Mouse (Mus musculus) adrenal gland, postnatal 14 days (tissue): ENCODE results near the gene Itih1. TPM values are rescaled to one million over a fixed set of nuclear protein-coding genes. Genes with fewer than 3 reads are reported as not detected.

Experiments used
- DNase-seq: peaks from one replicate; pipeline ENCODE4 v3.0.0; 2021; ENCODE audit warnings: mixed read lengths
- total RNA-seq: library from RNA; stranded (reverse); gene quantifications from 2 replicates; pipeline ENCODE4 v1.2.3, GENCODE M21; 2021

Itih1 gene
- total RNA-seq, 1 experiment from 2014 or later, result 73.6 TPM

DNA sequence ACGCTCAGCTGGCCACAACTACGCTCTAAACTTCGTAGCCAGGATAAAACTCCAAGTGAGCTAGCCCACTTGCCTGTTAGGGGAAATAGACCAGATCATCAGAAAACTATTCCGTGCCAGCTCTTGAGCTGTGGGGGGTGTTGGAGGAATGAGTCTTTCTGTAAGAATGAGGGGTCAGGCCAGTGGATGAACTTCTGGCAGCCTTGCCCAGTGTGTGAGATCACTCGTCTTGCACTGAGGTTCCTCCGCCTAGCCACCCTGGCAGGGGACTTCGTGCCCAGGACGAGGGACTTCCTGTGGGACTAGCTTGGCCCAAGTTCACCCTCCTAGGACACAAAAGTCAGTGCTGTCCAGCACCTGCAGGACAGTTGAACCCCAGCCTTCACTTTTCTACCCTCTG is 38.8 kb downstream of the Itih1 start:
- DNase-seq, result no peak

DNA sequence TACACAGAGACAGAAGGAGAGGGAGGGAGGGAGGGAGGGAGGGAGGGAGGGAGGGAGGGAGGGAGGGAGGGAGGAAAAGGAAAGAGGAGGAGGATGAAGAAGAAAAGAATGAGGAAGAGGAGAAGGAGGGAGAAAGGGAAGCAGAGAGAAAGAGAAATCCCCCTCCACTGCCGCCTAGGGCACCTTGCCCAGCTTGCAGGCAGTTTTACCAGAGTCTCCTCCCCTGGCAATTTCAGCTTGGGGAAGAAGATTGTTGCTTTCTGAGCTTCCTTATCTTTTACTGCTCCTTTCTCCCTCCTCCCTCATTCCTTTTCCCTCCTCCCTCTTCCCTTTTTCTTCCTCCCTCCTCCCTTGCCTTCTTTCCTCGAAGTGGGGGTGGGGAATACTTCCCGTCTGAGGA is 40.1 kb downstream of the Itih1 start:
- DNase-seq, result no peak

DNA sequence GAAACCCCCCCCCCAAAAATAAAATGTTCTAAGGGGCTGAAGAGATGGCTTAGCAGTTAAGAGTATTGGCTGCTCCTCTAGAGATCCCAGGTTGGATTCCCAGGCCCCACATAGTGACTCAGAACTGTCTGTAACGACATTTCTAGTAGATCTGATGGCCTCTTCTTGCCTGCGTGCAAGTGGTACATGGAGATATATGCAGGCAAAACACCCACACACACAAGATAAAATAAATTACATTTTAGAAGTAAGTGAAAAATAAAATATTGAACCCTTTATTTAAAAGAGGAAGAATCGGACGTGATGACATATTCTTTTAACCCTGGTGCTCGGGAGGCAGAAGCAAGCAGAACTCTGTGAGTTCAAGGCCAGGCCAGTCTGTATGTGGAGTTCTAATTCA is 40.5 kb downstream of the Itih1 start:
- no peak for DNase-seq

DNA sequence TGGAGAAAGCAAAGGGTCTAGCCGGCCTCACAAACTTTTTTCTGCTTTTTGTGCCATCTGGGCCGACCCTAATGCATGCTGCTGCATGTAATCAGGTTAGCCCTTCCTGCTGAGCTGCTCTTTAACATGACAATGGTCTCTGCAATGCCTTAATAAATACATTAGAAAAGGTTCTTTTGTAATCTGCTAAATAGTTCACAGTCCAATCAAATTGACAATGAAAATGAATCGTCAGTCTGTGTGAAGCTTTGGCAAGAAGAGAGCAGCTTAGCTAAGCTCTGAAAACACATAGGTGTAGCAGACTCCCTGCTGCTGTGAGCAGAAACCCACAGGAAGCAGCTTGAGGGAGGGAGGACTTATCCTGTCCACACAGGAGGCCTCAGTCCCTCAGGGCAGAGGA is 43.1 kb downstream of the Itih1 start:
- no peak for DNase-seq

DNA sequence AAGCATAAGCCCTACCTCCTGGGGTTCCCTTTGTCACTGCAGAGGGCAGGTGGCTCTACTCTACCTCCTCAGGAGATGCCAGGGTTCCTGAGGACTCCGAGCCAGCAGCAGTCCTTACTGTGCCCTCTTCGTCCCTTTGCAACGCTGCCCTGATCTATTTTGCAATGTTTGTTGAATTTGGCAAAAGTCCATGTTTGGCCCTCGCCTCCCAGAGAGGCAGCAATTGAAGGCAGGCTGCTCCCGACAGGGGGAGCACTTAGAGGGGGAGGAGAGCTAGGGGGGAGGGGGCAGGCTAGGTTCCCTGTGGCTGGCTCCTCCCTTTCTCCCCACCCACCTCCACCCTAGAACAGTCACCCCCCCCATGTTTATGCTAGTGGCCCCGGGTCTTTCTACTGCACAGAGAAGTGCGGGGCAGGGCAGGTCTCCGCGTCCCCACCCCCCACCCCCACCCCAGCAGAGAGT is 54.8 kb downstream of the Itih1 start:
- peak; percentile 81 for DNase-seq

DNA sequence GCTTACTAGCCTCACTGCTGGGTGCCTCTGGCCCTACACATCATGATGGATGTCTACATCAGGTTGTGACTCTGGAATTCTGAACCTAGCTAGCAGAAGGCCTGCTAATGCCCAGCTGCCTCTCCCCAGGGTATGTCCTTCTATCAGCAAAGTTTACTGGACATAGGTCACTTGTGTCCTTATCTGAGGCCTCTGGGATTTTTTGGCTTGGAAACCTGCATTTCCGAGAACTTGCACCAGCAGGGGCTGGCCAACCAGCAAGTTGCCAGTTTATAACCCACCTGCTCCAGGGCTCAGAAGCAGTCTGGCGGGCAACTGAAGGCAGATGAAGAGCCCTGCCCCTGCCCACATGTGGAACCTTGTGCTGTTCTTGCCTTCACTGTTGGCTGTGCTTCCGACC is 56.9 kb downstream of the Itih1 start, which contains the start of gene Itih4:
Itih4 (plus strand) TSS at position 273 of the 400 bp plus-strand sequence.
- DNase-seq, result no peak

DNA sequence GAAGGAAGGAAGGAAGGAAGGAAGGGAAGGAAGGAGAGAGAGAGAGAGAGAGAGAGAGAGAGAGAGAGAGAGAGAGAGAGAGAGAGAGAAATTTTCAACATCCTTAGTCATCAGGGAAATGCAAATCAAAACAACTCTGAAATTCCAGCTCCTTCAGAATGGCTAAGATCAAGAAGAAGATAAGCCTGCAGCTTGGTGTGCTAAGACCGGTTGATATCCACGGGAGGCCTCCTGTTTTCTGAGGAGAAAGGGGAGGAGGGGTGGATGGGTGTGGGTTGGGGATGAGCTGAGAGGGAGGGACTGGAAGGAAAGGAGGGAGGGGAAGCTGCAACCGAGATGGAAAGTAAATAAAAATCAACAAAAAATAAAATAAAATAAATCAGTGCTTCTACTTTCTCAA is 57.8 kb downstream of the Itih1 start:
- DNase-seq, result no peak

DNA sequence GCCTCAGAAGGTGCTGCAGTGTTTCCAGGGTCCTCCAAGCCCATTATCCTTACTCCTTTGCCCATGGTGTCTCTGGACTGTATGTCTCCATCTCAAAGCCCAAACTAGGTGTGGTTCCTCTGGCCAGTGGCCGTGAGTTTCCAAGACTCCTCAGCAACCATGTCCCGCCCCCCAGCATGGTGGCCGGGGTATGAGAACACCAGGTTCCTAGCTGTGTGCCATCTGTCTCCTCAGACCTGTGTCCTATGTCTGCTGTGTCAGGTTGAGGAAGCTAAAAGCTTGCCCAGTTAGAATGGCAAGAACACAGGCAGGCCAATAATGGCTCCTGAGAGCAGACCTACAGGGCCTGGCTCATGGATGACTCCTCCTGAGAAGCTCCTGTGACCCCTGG is 61.4 kb downstream of the Itih1 start:
- DNase-seq, result no peak

DNA sequence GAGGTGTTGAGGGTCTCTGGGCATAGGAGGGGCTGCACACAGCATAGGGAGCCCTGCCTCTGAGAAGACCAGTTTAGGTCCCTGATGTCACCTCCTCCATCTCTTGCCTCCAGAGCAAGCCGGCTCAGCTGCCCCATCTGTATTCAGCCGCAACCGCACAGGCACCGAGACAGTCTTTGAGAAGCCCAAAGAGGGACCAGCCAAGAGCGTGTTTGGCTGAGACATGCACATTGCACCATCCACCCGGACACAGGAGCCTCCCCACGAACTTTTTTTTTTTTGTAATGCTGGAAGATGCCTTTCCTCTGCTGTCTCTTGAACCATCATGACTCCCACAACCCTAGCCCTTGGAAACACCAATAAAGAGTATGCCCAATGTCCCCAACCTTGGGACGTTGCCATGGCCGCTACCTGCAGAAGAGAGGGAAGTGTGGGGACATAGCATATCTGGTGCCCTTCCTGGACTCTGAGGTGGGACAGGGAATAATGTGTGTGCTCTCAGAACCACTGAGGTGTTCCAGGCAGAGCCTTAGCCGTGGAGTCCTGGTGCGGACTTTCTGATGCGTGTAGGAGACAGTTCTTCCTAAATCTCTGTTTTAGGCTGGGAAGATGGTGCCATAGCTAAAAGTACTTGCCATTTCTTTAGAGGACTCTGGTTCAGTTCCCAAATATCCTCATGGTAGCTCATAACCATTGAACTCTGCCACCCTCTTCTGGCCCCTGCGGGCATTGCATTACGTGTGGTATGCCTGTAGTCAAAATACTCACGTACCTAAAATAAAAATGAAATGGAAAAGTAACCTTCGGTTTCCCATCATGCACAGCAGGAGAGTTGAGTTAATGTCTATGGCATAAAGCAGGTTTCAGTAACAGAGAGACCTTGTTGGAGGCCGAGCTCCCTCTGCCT is 62.0 kb downstream of the Itih1 start:
- DNase-seq, result peak; percentile 78

DNA sequence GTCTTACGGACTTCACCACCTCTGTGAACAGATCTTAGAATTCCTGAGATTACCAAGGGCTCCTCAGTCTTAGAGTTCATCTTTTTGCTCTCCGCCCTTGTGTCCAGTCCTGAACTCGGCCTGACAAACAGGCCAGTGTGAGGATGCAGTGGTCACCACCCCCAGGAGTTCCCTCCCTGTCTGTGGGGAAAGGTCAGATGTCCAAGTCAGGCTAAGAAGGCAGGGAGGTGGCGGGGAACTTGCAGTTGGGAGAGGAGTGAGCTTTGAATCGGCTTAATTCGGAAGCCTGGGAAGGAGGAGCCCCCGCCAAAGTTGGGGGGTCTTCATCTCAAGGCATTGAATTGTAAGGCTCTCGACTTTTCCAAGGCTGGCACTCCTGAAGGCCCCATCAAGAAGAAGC is 62.8 kb downstream of the Itih1 start:
- no peak for DNase-seq

DNA sequence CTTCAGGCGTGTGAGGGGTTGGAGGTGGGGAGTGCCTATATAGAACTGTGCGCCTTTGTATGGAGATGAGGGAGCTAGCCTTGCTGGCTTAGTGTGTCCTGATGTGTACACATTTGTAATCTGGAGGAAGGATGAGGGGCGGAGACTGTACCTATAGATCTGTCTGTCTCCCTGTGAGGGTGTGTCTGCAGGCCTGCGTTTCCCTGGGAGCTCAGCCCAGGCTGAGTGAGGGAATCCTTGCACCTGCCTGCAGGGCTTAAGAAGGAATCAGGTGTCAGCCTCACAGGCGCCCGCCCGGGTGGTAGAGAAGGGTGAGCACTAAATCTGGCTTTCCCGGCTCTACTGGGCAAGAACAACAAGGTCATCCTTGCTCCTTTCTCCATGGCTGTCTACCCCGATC is 63.3 kb downstream of the Itih1 start:
- no peak for DNase-seq

Other genes with a start within 250 kb of the Itih1 start
- gene Sfmbt1, start 228.4 kb downstream of the Itih1 start, total RNA-seq, result 27.0 and 28.3 TPM in 2 replicates
- gene Tmem110, start 117.7 kb downstream of the Itih1 start, total RNA-seq, result 18.1 and 19.3 TPM in 2 replicates
- 4.4 and 6.2 TPM in 2 replicates for gene Mustn1, start 64.1 kb downstream of the Itih1 start, total RNA-seq
- 17.0 and 261 TPM in 2 replicates for gene Itih4, start 56.8 kb downstream of the Itih1 start, total RNA-seq
- gene Itih3, start 19.5 kb downstream of the Itih1 start, total RNA-seq, result 7.8 and 111 TPM in 2 replicates
- gene Nek4, start 8.1 kb upstream of the Itih1 start, total RNA-seq, result 9.4 and 12.0 TPM in 2 replicates
- 35.3 and 42.0 TPM in 2 replicates for gene Glt8d1, start 58.1 kb upstream of the Itih1 start, total RNA-seq
- gene Spcs1, start 58.4 kb upstream of the Itih1 start, total RNA-seq, result 221 and 225 TPM in 2 replicates
- gene Pbrm1, start 75.8 kb upstream of the Itih1 start, total RNA-seq, result 59.7 and 59.9 TPM in 2 replicates
- 87.7 and 93.9 TPM in 2 replicates for gene Gnl3, start 75.9 kb upstream of the Itih1 start, total RNA-seq
- 75.2 and 104 TPM in 2 replicates for gene Smim4, start 185.7 kb upstream of the Itih1 start, total RNA-seq
- 48.5 and 57.7 TPM in 2 replicates for gene Nt5dc2, start 187.8 kb upstream of the Itih1 start, total RNA-seq
- 74.4 and 78.6 TPM in 2 replicates for gene Stab1, start 225.4 kb upstream of the Itih1 start, total RNA-seq